Mouse (Mus musculus) intestine, postnatal 0 days (tissue): ENCODE data around the gene Cog5. TPM values are rescaled to one million over a fixed set of nuclear protein-coding genes. Genes with fewer than 3 reads are reported as not detected.

Experiments used
- ATAC-seq: fragments of 200-750 bp; cut with Nextera tagmentation; 2 replicates; pipeline ENCODE4 v1.8.0; 2017; ENCODE audit warnings: mild to moderate bottlenecking, moderate TSS enrichment, moderate library complexity
- H3K27ac ChIP-seq: fragments of 300-500 bp; sonication (generic); 2 replicates; pipeline ENCODE4 v1.5.1; 2014; ENCODE audit warnings: mild to moderate bottlenecking, low read depth, low read length, moderate library complexity
- H3K27me3 ChIP-seq: fragments of 300-500 bp; sonication (generic); replicated peaks from 2 replicates; pipeline ENCODE4 v1.6.1; 2014; ENCODE audit warnings: low read length, mixed read lengths; ENCODE audit not compliant: control insufficient read depth, insufficient read depth
- H3K36me3 ChIP-seq: fragments of 300-500 bp; sonication (generic); 2 replicates; pipeline ENCODE4 v1.6.1; 2014; ENCODE audit warnings: mild to moderate bottlenecking, moderate library complexity; ENCODE audit not compliant: control insufficient read depth, insufficient read depth
- H3K4me1 ChIP-seq: fragments of 300-500 bp; sonication (generic); replicated peaks from 2 replicates; pipeline ENCODE4 v1.6.1; 2014; ENCODE audit warnings: antibody characterized with exemption, low read length, mixed read lengths; ENCODE audit not compliant: control insufficient read depth, insufficient read depth
- H3K4me2 ChIP-seq: fragments of 300-500 bp; sonication (generic); replicated peaks from 2 replicates; pipeline ENCODE4 v1.6.1; 2014; ENCODE audit warnings: low read depth, mild to moderate bottlenecking, moderate library complexity
- H3K4me3 ChIP-seq: fragments of 300-500 bp; sonication (generic); 2 replicates; pipeline ENCODE4 v1.5.1; 2014; ENCODE audit warnings: low read depth, low read length
- H3K9ac ChIP-seq: fragments of 300-500 bp; sonication (generic); 2 replicates; pipeline ENCODE4 v1.6.1; 2014; ENCODE audit warnings: mild to moderate bottlenecking, low read depth, low read length
- H3K9me3 ChIP-seq: fragments of 300-500 bp; sonication (generic); 2 replicates; pipeline ENCODE4 v1.6.1; 2016; ENCODE audit warnings: mixed run types; ENCODE audit not compliant: control insufficient read depth
- CTCF ChIP-seq: sonication (generic); IDR thresholded peaks from 2 replicates; pipeline ENCODE4 v1.5.1; 2016; ENCODE audit warnings: low read depth, mild to moderate bottlenecking, control low read depth, antibody characterized with exemption, moderate library complexity
- WGBS: fragments of 180-500 bp; shearing (Covaris S2); extraction: QIAGEN DNeasy Blood & Tissue Kit; methylation state at CpG from one replicate; pipeline ENCODE4 v1.1.7; 2014; 5-methylcytosine and 5-hydroxymethylcytosine counted together
- polyA plus RNA-seq: library from polyadenylated mRNA; unstranded; fragments of >200 nt; fragmentation: Nextera tagmentation; extraction: Ambion mirVana; gene quantifications from 2 replicates; pipeline ENCODE4 v1.2.1, GENCODE M21; 2015

Gene Cog5
- polyA plus RNA-seq, 1 experiment from 2014 or later = 16.4 TPM

GRCm38 (mm10) chr12:31734616-31735015, 79.9 kb downstream of the Cog5 start:
- Histone ChIP-seq H3K4me3 (no peak overlapping the region), H3K36me3 (no peaks in the 10 kb centered on the region), H3K4me2 (no peak overlapping the region), H3K9me3 (no peaks in the 10 kb centered on the region), H3K27ac (no peak overlapping the region), H3K27me3 (no peaks in the 10 kb centered on the region), H3K4me1 (no peaks in the 10 kb centered on the region), H3K9ac (no peak overlapping the region)
- no peak for ATAC-seq
- WGBS = 81% methylated on average over 2 of the region's 2 CpGs
- TF ChIP-seq CTCF = no peak

DNA sequence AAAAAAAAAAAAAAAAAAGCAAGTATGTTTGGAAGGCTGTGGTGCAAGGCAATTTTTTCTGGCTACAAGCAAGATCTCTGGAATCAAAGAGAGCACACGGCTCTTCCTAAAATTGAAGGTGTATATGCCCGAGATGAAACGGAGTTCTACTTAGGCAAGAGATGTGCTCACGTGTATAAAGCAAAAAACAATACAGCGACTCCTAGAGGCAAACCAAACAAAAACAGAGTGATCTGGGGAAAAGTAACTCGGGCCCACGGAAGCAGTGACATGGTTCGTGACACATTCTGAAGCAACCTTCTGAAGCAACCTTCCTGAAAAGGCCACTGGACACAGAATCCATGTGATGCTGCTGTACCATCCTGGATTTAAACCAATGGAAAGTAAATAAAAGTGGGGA, 92.6 kb downstream of the Cog5 start:
- no peaks in the 10 kb centered on the region for H3K27me3 ChIP-seq
- no peak for ATAC-seq
- H3K4me1 ChIP-seq = no peaks in the 10 kb centered on the region
- H3K9ac ChIP-seq = no peak overlapping the region
- no peaks in the 10 kb centered on the region for H3K9me3 ChIP-seq
- no peak overlapping the region for H3K4me3 ChIP-seq
- H3K27ac ChIP-seq = no peak overlapping the region
- WGBS = 88% methylated on average over 8 of the region's 8 CpGs
- no peak for TF ChIP-seq CTCF
- H3K4me2 ChIP-seq = no peak overlapping the region
- no peaks in the 10 kb centered on the region; the same call in 1 of the 2 replicates for H3K36me3 ChIP-seq

DNA sequence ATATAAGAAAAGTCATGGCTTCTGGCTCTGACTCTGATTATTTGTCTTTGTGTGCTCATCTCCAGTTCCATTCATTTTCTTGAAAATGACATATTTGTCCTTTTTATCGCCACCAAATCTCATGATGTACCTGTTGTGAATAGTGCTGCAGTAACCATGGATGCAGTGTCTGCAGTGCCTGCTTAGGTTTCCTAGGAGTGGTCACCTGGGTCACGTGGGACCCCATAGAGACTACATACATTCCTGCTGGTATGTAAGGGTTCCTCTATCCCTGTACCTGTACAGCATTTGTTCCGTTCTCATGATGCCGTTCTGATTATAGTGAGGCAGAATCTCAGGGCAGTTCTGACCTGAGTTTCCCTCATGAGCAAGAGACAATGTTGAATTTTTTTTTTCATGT, 95.2 kb downstream of the Cog5 start:
- ATAC-seq = no peak
- H3K27me3 ChIP-seq = no peaks in the 10 kb centered on the region
- H3K4me3 ChIP-seq = no peak overlapping the region
- WGBS = 96% methylated on average over 4 of the region's 4 CpGs
- H3K9ac ChIP-seq = no peak overlapping the region
- no peaks in the 10 kb centered on the region for H3K9me3 ChIP-seq
- no peak for TF ChIP-seq CTCF
- H3K4me1 ChIP-seq = no peaks in the 10 kb centered on the region
- H3K27ac ChIP-seq = no peak overlapping the region
- no peaks in the 10 kb centered on the region; the same call in 1 of the 2 replicates for H3K36me3 ChIP-seq
- no peak overlapping the region for H3K4me2 ChIP-seq

- H3K4me3 ChIP-seq = no peak overlapping the region
- H3K4me2 ChIP-seq = no peak overlapping the region
- no peaks in the 10 kb centered on the region for H3K9me3 ChIP-seq
- no peaks in the 10 kb centered on the region for H3K36me3 ChIP-seq
- no peaks in the 10 kb centered on the region for H3K27me3 ChIP-seq
- no peak overlapping the region for H3K27ac ChIP-seq
- TF ChIP-seq CTCF = no peak
- no peak overlapping the region for H3K9ac ChIP-seq
- H3K4me1 ChIP-seq = no peaks in the 10 kb centered on the region
- no peak for ATAC-seq
- WGBS = 86% methylated on average over 2 of the region's 2 CpGs
Observed at GRCm38 (mm10) chr12:31754465-31754864, 99.8 kb downstream of the Cog5 start.

DNA sequence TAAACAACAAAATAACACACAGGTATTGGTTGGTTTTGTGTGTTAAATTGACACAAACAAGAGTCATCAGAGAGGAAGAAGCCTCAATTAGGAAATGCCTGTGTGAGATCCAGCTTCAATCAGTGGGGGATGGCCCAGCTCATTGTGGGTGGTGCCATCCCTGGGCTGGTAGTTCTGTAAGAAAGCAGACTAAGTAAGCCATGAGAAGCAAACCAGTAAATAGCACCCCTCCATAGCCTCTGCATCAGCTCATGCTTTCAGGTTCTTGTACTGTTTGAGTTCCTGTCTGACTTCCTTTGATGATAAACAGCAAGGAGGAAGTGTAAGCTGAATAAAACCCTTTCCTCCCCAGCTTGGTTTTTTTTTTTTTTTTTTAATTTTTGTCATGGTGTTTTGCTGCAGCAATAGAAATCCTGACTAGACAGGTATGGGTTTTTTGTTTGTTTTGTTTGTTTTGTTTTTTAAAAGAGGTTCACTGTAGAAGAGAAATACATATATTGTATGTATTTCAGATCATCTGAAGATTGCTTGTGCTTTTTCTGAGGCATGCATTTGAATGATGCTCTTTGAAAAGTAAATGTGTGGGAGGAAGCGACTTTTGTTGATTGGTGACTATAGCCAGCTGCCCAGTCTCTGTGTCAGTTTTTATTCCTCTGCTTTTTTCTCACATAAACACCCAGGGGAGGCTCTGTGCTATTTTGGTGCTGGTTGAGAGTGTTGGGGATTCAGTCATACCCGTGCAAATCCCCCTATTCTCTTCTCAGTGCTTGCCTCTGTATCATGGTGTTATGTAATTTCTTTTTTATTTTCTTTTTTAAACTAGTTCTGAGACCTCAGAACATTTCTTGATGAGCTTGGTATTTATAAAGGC, 101.5 kb downstream of the Cog5 start:
- no peaks in the 10 kb centered on the region for H3K36me3 ChIP-seq
- no peak overlapping the region for H3K9ac ChIP-seq
- H3K4me3 ChIP-seq = no peak overlapping the region
- 58% methylated on average over 2 of the region's 2 CpGs for WGBS
- H3K27ac ChIP-seq = no peak overlapping the region
- no peaks in the 10 kb centered on the region for H3K9me3 ChIP-seq
- no peak for ATAC-seq
- H3K4me1 ChIP-seq = no peaks in the 10 kb centered on the region
- H3K27me3 ChIP-seq = no peaks in the 10 kb centered on the region
- H3K4me2 ChIP-seq = no peak overlapping the region
- no peak for TF ChIP-seq CTCF

DNA sequence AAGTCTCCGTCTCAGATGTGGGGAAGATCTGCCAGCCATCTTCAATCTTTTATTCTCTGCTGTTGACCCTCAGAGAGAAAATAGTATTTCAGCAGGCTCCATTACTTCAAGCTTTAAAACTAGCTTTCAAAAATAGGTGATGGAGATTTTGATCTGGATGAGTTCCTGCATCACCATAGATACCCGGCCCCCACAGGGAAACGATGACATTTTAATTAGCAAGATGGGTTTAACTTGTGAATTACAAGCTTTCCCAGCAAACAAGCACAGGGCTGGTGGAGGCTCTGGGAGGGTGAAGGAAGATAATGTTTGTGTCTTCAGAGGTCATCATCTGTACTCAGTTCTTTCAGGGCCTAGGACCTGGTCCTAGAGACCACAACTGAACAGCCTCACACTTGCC, 118.9 kb downstream of the Cog5 start:
- Histone ChIP-seq H3K36me3 (no peaks in the 10 kb centered on the region), H3K4me3 (no peak overlapping the region), H3K27ac (no peak overlapping the region), H3K4me2 (no peak overlapping the region), H3K4me1 (no peaks in the 10 kb centered on the region), H3K27me3 (no peaks in the 10 kb centered on the region), H3K9me3 (no peaks in the 10 kb centered on the region), H3K9ac (no peak overlapping the region)
- ATAC-seq = no peak
- WGBS = 91% methylated on average over 3 of the region's 3 CpGs
- no peak for TF ChIP-seq CTCF

DNA sequence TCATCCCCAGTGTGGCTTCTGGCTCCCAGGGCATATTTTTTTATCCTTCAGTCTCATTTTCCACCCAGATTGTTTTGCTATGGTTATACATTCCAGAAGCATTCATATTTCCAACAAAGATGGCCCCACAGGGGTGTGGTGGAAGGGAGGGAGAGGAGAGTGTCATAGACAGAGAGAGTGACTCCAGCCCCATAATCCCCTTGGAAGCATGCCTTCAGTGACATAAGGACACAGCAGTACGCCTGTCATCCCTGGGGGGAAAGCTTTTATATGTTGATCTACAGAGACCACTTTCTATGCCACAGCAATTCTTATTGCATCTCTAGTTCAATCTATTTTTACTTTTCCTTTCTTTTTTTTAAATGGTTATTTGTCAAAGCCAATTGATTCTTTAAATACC, 129.6 kb downstream of the Cog5 start:
- H3K36me3 ChIP-seq = no peaks in the 10 kb centered on the region
- no peaks in the 10 kb centered on the region for H3K9me3 ChIP-seq
- no peaks in the 10 kb centered on the region for H3K4me1 ChIP-seq
- no peak for TF ChIP-seq CTCF
- no peak overlapping the region for H3K27ac ChIP-seq
- H3K9ac ChIP-seq = no peak overlapping the region
- H3K4me3 ChIP-seq = no peak overlapping the region
- ATAC-seq = no peak
- H3K4me2 ChIP-seq = no peak overlapping the region
- no peaks in the 10 kb centered on the region for H3K27me3 ChIP-seq
- WGBS = 89% methylated on average over 1 of the region's 1 CpGs
